Mouse (Mus musculus) lung, postnatal 25 days (tissue): Measurements from ENCODE around the gene Egfl6.

ENCODE experiments used
- DNase-seq: peaks from one replicate; pipeline ENCODE4 v3.0.0; 2022; ENCODE audit warnings: low spot score

Egfl6 gene

GRCm38 (mm10) chrX:166584947-166585824, at the start of gene Egfl6:
TSS of gene Egfl6 (minus strand) at chrX:166585720.
- peak; percentile 2 for DNase-seq

GRCm38 (mm10) chrX:166626866-166627570, 41.5 kb upstream of the Egfl6 start:
- peak; percentile 61 for DNase-seq

- DNase-seq: no peak
These were observed 40.7 kb upstream of the Egfl6 start for GRCm38 (mm10) chrX:166626174-166626573.

GRCm38 (mm10) chrX:166623176-166623575, 37.7 kb upstream of the Egfl6 start:
- DNase-seq: no peak

- DNase-seq: no peak
These were observed 36.2 kb upstream of the Egfl6 start for GRCm38 (mm10) chrX:166621560-166622301.

GRCm38 (mm10) chrX:166620900-166621299, 35.4 kb upstream of the Egfl6 start:
- DNase-seq: no peak

GRCm38 (mm10) chrX:166619084-166619483, 33.6 kb upstream of the Egfl6 start:
- no peak for DNase-seq

- no peak for DNase-seq
These were observed 29.7 kb upstream of the Egfl6 start for GRCm38 (mm10) chrX:166615191-166615590.

GRCm38 (mm10) chrX:166576111-166576510, 9.4 kb downstream of the Egfl6 start:
- no peak for DNase-seq

GRCm38 (mm10) chrX:166565983-166566382, 19.5 kb downstream of the Egfl6 start:
- no peak for DNase-seq

- DNase-seq: no peak
These were observed 20.1 kb downstream of the Egfl6 start for GRCm38 (mm10) chrX:166565401-166565800.

- DNase-seq: no peak
These were observed 20.6 kb downstream of the Egfl6 start for GRCm38 (mm10) chrX:166564900-166565299.

- peak; percentile 21 for DNase-seq
These were observed 26.2 kb downstream of the Egfl6 start for GRCm38 (mm10) chrX:166559333-166559732.

- no peak for DNase-seq
These were observed 33.2 kb downstream of the Egfl6 start for GRCm38 (mm10) chrX:166552355-166552754.

GRCm38 (mm10) chrX:166546495-166546894, 39.0 kb downstream of the Egfl6 start:
- no peak for DNase-seq

GRCm38 (mm10) chrX:166535138-166535537, 50.4 kb downstream of the Egfl6 start:
- DNase-seq: no peak

GRCm38 (mm10) chrX:166533432-166533831, 52.1 kb downstream of the Egfl6 start:
- no peak for DNase-seq

- no peak for DNase-seq
These were observed 53.8 kb downstream of the Egfl6 start for GRCm38 (mm10) chrX:166531671-166532070.

- DNase-seq: no peak
These were observed 57.4 kb downstream of the Egfl6 start for GRCm38 (mm10) chrX:166528126-166528525.

GRCm38 (mm10) chrX:166525637-166526315, 59.7 kb downstream of the Egfl6 start:
- peak; percentile 39 for DNase-seq

- no peak for DNase-seq
These were observed 64.7 kb downstream of the Egfl6 start for GRCm38 (mm10) chrX:166520782-166521181.

GRCm38 (mm10) chrX:166518345-166518744, 67.2 kb downstream of the Egfl6 start, which contains the start of gene Tceanc:
TSS of gene Tceanc (minus strand) at chrX:166518567.
- no peak for DNase-seq
